ENCODE assay signal across 8 mouse cellular contexts in genomic region chr9:117250036-117250830, GRCm38 (mm10).
A peak's percentile ranks its signal among the peaks of the same experiment; 100 is the strongest.
DNase-seq lines count a peak whose midpoint lies in the region; ATAC-seq and TF ChIP-seq lines count a peak whose summit lies in the region.

No protein-coding gene starts in this region.

- H3K27me3 ChIP-seq in Patski = no peaks in the 10 kb centered on the region
- peaks cover 26% of the 10 kb centered on the region; the same call in 1 of the 2 replicates for H3K27me3 ChIP-seq in hindbrain, embryonic 10.5 days (ENCODE audit: insufficient read depth, poor library complexity, severe bottlenecking)
- peaks cover 20% of the 10 kb centered on the region; the same call in 1 of the 2 replicates for H3K27me3 ChIP-seq in midbrain, embryonic 12.5 days

- H3K4me1 ChIP-seq in hindbrain, embryonic 10.5 days (replicated peaks) = peaks cover 40% of the 10 kb centered on the region
- H3K4me1 ChIP-seq in midbrain, embryonic 12.5 days = peaks cover 19% of the 10 kb centered on the region

- H3K9me3 ChIP-seq in hindbrain, embryonic 10.5 days = no peaks in the 10 kb centered on the region
- no peaks in the 10 kb centered on the region for H3K9me3 ChIP-seq in midbrain, embryonic 12.5 days

- no peak overlapping the region for H3K9ac ChIP-seq in midbrain, embryonic 12.5 days (replicated peaks)

- no peak for DNase-seq in gastrocnemius, adult 2 months
- DNase-seq in gastrocnemius, postnatal 10 days = no peak
- peak; percentile 20 for DNase-seq in Patski (ENCODE audit: low read depth, low spot score)
- no peak for DNase-seq in hindbrain, embryonic 10.5 days (ENCODE audit: low spot score)
- no peak for DNase-seq in c-Kit-positive CD71-positive TER-119-positive erythroid progenitor cells, embryonic 14.5 days (ENCODE audit: low spot score)
- no peak for DNase-seq in layer of hippocampus, postnatal 14 days (ENCODE audit: low spot score in 2 of 2)

- POLR2A ChIA-PET in Patski (lab: Charles Lee) = no interaction called here

- ATAC-seq in Patski = peak; percentile 31
- ATAC-seq in midbrain, embryonic 12.5 days (ENCODE audit: low FRiP score, low read depth) = 0 out of 2 replicates have a peak, but pooled peaks have one; percentile 48
- no peak for ATAC-seq in frontal cortex, adult (ENCODE audit: low TSS enrichment)

- peak overlapping the region; percentile 72 for H3K4me3 ChIP-seq in gastrocnemius, adult 2 months
- peak overlapping the region; percentile 64 for H3K4me3 ChIP-seq in hindbrain, embryonic 10.5 days
- peak overlapping the region; percentile 42 for H3K4me3 ChIP-seq in midbrain, embryonic 12.5 days

- peak overlapping the region; percentile 88 for H3K4me2 ChIP-seq in midbrain, embryonic 12.5 days (replicated peaks)

- intact Hi-C loops in gastrocnemius, adult 2 months (cut with DNase I) = no loop called here

- CTCF ChIA-PET in Patski (lab: Charles Lee) = interaction anchor here (0.9 to 1.3 kb wide), 2 partner anchors 9 to 16 kb away, joined by 3 to 4 read pairs; no protein-coding TSS in a partner anchor

- TF ChIP-seq CTCF in gastrocnemius, adult 2 months (IDR thresholded peaks at IDR 0.05) = no peak
- TF ChIP-seq CTCF in Patski (IDR thresholded peaks at IDR 0.05) = no peak

- peak overlapping the region; percentile 79 for H3K27ac ChIP-seq in gastrocnemius, adult 2 months
- peak overlapping the region; percentile 86; the same call in 1 of the 2 replicates for H3K27ac ChIP-seq in hindbrain, embryonic 10.5 days
- no peak overlapping the region for H3K27ac ChIP-seq in midbrain, embryonic 12.5 days (replicated peaks)

- 37% methylated on average over 13 of the region's 13 CpGs for WGBS in hindbrain, embryonic 10.5 days
- WGBS in midbrain, embryonic 12.5 days = 39% methylated on average over 13 of the region's 13 CpGs

- H3K36me3 ChIP-seq in hindbrain, embryonic 10.5 days = no peaks in the 10 kb centered on the region
- no peaks in the 10 kb centered on the region for H3K36me3 ChIP-seq in midbrain, embryonic 12.5 days

- in situ Hi-C loops in Patski (cut with MboI; ENCODE audit: low pct_unique_long_range_greater_than_20kb) = no loop called here
